Comparison of ENCODE assay signal across 25 mouse cellular contexts in genomic region chr10:77126590-77126989, GRCm38 (mm10). TPM values are rescaled to one million over a fixed set of nuclear protein-coding genes. Genes with fewer than 3 reads are reported as not detected.
DNase-seq lines count a peak whose midpoint lies in the region; ATAC-seq lines count a peak whose summit lies in the region.
"Had no signal": no experiment of that assay in that cellular context is flagged by ENCODE, and none has a peak within 500 bp of the region (broad histone marks: within the 10 kb centered on the region; RNA-seq: fewer than 3 reads in every experiment).

No protein-coding gene starts in this region.

- H3K36me3 ChIP-seq in kidney, embryonic 16.5 days (ENCODE audit: insufficient read depth, low read length), result no peaks in the 10 kb centered on the region
- no peaks in the 10 kb centered on the region for H3K36me3 ChIP-seq in liver, embryonic 15.5 days (replicated peaks)
- no peaks in the 10 kb centered on the region for H3K36me3 ChIP-seq in intestine, embryonic 15.5 days
- H3K36me3 ChIP-seq: limb, embryonic 13.5 days; stomach, embryonic 15.5 days had no signal

- no peak for ATAC-seq in kidney, embryonic 16.5 days (ENCODE audit: low FRiP score, low TSS enrichment)
- peak; percentile 16; the same call in 1 of the 2 replicates for ATAC-seq in liver, embryonic 15.5 days (ENCODE audit: insufficient read depth)
- ATAC-seq in intestine, embryonic 15.5 days, result no peak
- ATAC-seq: CD4-positive, CD25-positive, alpha-beta regulatory T cell, adult 4 months; forebrain, postnatal 0 days; hindbrain, postnatal 0 days; intestine, postnatal 0 days had no signal

- peak overlapping the region; percentile 91; the same call in 1 of the 2 replicates for H3K27ac ChIP-seq in kidney, embryonic 16.5 days (ENCODE audit: low read length)
- H3K27ac ChIP-seq in liver, embryonic 15.5 days (replicated peaks), result no peak overlapping the region
- H3K27ac ChIP-seq in intestine, embryonic 15.5 days, result no peak overlapping the region
- H3K27ac ChIP-seq: forebrain, embryonic 10.5 days; heart, embryonic 13.5 days; hindbrain, postnatal 0 days; layer of hippocampus, adult 2 months; limb, embryonic 13.5 days; macrophage; stomach, embryonic 15.5 days had no signal

- no peak overlapping the region for H3K4me3 ChIP-seq in kidney, embryonic 16.5 days (ENCODE audit: low read length)
- no peak overlapping the region for H3K4me3 ChIP-seq in liver, embryonic 15.5 days (replicated peaks)
- H3K4me3 ChIP-seq in intestine, embryonic 15.5 days (replicated peaks), result no peak overlapping the region
- H3K4me3 ChIP-seq: forebrain, embryonic 10.5 days; heart, embryonic 13.5 days; layer of hippocampus, adult 2 months; limb, embryonic 13.5 days; stomach, embryonic 15.5 days had no signal

- no peak for DNase-seq in kidney, adult 8-10 months
- DNase-seq in liver, result peak; percentile 55
- DNase-seq in heart, adult 11 months, result no peak
- DNase-seq in thymus, postnatal 0 days (ENCODE audit: low spot score), result no peak
- DNase-seq: adrenal gland, postnatal 10 days; cerebellum, adult 8-10 months; forebrain, postnatal 0 days; gastrocnemius, postnatal 14 days; heart, adult 18-20 months; heart, postnatal 14 days; kidney, postnatal 25 days; right cerebral cortex, adult 18-20 months had no signal

- no peaks in the 10 kb centered on the region for H3K27me3 ChIP-seq in kidney, embryonic 16.5 days (ENCODE audit: insufficient read depth, low read length)
- H3K27me3 ChIP-seq in liver, embryonic 15.5 days, result no peaks in the 10 kb centered on the region
- H3K27me3 ChIP-seq in intestine, embryonic 15.5 days (replicated peaks), result no peaks in the 10 kb centered on the region
- H3K27me3 ChIP-seq: heart, embryonic 13.5 days; limb, embryonic 13.5 days; stomach, embryonic 15.5 days had no signal

- WGBS in kidney, embryonic 16.5 days, result 91% methylated on average over 2 of the region's 2 CpGs
- WGBS in liver, embryonic 15.5 days (ENCODE audit: insufficient replicate concordance), result 60% methylated on average over 2 of the region's 2 CpGs
- WGBS in intestine, embryonic 15.5 days, result 91% methylated on average over 2 of the region's 2 CpGs

- peaks cover 54% of the 10 kb centered on the region for H3K4me1 ChIP-seq in kidney, embryonic 16.5 days (ENCODE audit: insufficient read depth, low read length)
- H3K4me1 ChIP-seq in liver, embryonic 15.5 days (replicated peaks), result peaks cover 20% of the 10 kb centered on the region
- H3K4me1 ChIP-seq in intestine, embryonic 15.5 days (replicated peaks), result peaks cover 14% of the 10 kb centered on the region

- no peak overlapping the region for H3K4me2 ChIP-seq in kidney, embryonic 16.5 days (replicated peaks; ENCODE audit: low read depth, low read length)
- no peak overlapping the region for H3K4me2 ChIP-seq in liver, embryonic 15.5 days
- H3K4me2 ChIP-seq in intestine, embryonic 15.5 days (replicated peaks), result no peak overlapping the region
- H3K4me2 ChIP-seq: heart, embryonic 13.5 days; limb, embryonic 13.5 days; midbrain, embryonic 11.5 days; stomach, embryonic 15.5 days had no signal

- no peak overlapping the region for H3K9ac ChIP-seq in kidney, embryonic 16.5 days (replicated peaks; ENCODE audit: low read length)
- H3K9ac ChIP-seq in liver, embryonic 15.5 days, result no peak overlapping the region
- no peak overlapping the region for H3K9ac ChIP-seq in intestine, embryonic 15.5 days
- H3K9ac ChIP-seq: forebrain, postnatal 0 days; heart, embryonic 13.5 days; limb, embryonic 13.5 days; stomach, embryonic 15.5 days had no signal

- H3K9me3 ChIP-seq in kidney, embryonic 16.5 days (ENCODE audit: low read length), result no peaks in the 10 kb centered on the region
- H3K9me3 ChIP-seq in liver, embryonic 15.5 days (replicated peaks), result no peaks in the 10 kb centered on the region
- no peaks in the 10 kb centered on the region for H3K9me3 ChIP-seq in intestine, embryonic 15.5 days
- H3K9me3 ChIP-seq: forebrain, embryonic 10.5 days; heart, embryonic 13.5 days; limb, embryonic 13.5 days; stomach, embryonic 15.5 days had no signal

RNA-seq across cellular contexts. Expression of gene Col18a1, which starts 39.8 kb away (rescaled TPM):
- polyA plus RNA-seq in kidney, embryonic 16.5 days (2015; fragmentation: Nextera tagmentation; extraction: Ambion mirVana), result 255 and 257 TPM in 2 replicates
- 66.0 and 88.2 TPM in 2 replicates for polyA plus RNA-seq in liver, embryonic 15.5 days (2015; fragmentation: Nextera tagmentation; extraction: Ambion mirVana)
- polyA plus RNA-seq in intestine, embryonic 15.5 days (2015; fragmentation: Nextera tagmentation; extraction: Ambion mirVana), result 59.5 and 59.7 TPM in 2 replicates
- 22.1 and 22.9 TPM in 2 replicates for polyA plus RNA-seq in thymus, postnatal 0 days (2015; fragmentation: Nextera tagmentation; extraction: Ambion mirVana)
